Mouse (Mus musculus) liver, embryonic 15.5 days (tissue): Measurements from ENCODE around the gene 1700069L16Rik. TPM values are rescaled to one million over a fixed set of nuclear protein-coding genes. Genes with fewer than 3 reads are reported as not detected.

Experiments
- ATAC-seq: fragments of 200-750 bp; cut with Nextera tagmentation; 2 replicates; pipeline ENCODE4 v1.8.0; 2017; ENCODE audit warnings: moderate number of reproducible peaks, mild to moderate bottlenecking, moderate library complexity; ENCODE audit not compliant: insufficient read depth
- H3K27ac ChIP-seq: fragments of 300-500 bp; sonication (generic); replicated peaks from 2 replicates; pipeline ENCODE4 v1.5.1; 2015; ENCODE audit warnings: mild to moderate bottlenecking, inconsistent platforms
- H3K27me3 ChIP-seq: fragments of 300-500 bp; sonication (generic); 2 replicates; pipeline ENCODE4 v1.6.1; 2015; ENCODE audit warnings: mild to moderate bottlenecking, inconsistent platforms
- H3K36me3 ChIP-seq: fragments of 300-500 bp; sonication (generic); replicated peaks from 2 replicates; pipeline ENCODE4 v1.6.1; 2015; ENCODE audit warnings: moderate library complexity, mild to moderate bottlenecking, inconsistent platforms
- H3K4me1 ChIP-seq: fragments of 300-500 bp; sonication (generic); replicated peaks from 2 replicates; pipeline ENCODE4 v1.6.1; 2015; ENCODE audit warnings: inconsistent platforms
- H3K4me2 ChIP-seq: fragments of 300-500 bp; sonication (generic); 2 replicates; pipeline ENCODE4 v1.6.1; 2015; ENCODE audit warnings: moderate library complexity, mild to moderate bottlenecking, inconsistent platforms
- H3K4me3 ChIP-seq: fragments of 300-500 bp; sonication (generic); replicated peaks from 2 replicates; pipeline ENCODE4 v1.5.1; 2015; ENCODE audit warnings: mild to moderate bottlenecking, inconsistent platforms
- H3K9ac ChIP-seq: fragments of 300-500 bp; sonication (generic); 2 replicates; pipeline ENCODE4 v1.6.1; 2015; ENCODE audit warnings: moderate library complexity, mild to moderate bottlenecking, inconsistent platforms
- H3K9me3 ChIP-seq: fragments of 300-500 bp; sonication (generic); replicated peaks from 2 replicates; pipeline ENCODE4 v1.6.1; 2016; ENCODE audit warnings: inconsistent platforms
- WGBS: fragments of 180-500 bp; shearing (Covaris S2); methylation state at CpG from one replicate; pipeline ENCODE4 v1.1.7; 2015; ENCODE audit warnings: mixed read lengths; ENCODE audit not compliant: insufficient replicate concordance; 5-methylcytosine and 5-hydroxymethylcytosine counted together
- polyA plus RNA-seq: library from polyadenylated mRNA; unstranded; fragments of >200 nt; fragmentation: Nextera tagmentation; extraction: Ambion mirVana; gene quantifications from 2 replicates; pipeline ENCODE4 v1.2.1, GENCODE M21; 2015

1700069L16Rik gene
- not detected in 2 replicates for polyA plus RNA-seq

DNA sequence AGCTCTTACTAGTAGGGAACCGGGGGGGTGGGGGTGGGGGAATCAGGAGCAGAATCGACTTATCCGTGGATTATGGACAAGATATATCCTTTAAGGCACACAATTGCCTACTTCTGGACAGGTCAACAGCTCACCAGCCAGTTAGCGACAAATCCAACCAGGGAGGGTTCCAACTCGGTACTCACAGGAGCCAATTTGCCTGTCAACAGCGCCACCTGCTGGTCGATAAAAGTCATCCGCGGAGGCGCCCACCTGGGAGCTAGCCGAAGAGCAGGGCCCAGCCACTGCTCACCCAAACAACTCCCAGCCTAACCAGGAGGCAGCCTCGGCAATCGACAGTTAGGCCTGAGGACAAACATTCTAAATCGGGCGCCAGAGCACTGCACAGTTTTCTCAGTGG lies at the start of gene 1700069L16Rik:
1700069L16Rik (minus strand) TSS at position 327 of the 400 bp plus-strand sequence.
- H3K9ac ChIP-seq: no peak within 1 kb of the TSS
- no peak within 1 kb of the TSS for H3K4me2 ChIP-seq
- no peaks in the 10 kb centered on the region for H3K9me3 ChIP-seq
- no peaks in the 10 kb centered on the region for H3K4me1 ChIP-seq
- WGBS: 6% methylated on average over 15 of the region's 15 CpGs
- no peak for ATAC-seq
- H3K27me3 ChIP-seq: peaks cover 10% of the 10 kb centered on the region; the same call in 1 of the 2 replicates
- no peaks in the 10 kb centered on the region for H3K36me3 ChIP-seq
- H3K4me3 ChIP-seq: no peak within 1 kb of the TSS
- no peak within 1 kb of the TSS for H3K27ac ChIP-seq

- ATAC-seq: peak; percentile 36
- Histone ChIP-seq H3K36me3 (peaks cover 48% of the 10 kb centered on the region), H3K9me3 (no peaks in the 10 kb centered on the region), H3K4me3 (peak overlapping the region; percentile 95), H3K4me1 (peaks cover 46% of the 10 kb centered on the region), H3K27me3 (no peaks in the 10 kb centered on the region), H3K4me2 (peak overlapping the region; percentile 92), H3K27ac (peak overlapping the region; percentile 91), H3K9ac (peak overlapping the region; percentile 81)
- 0% methylated on average over 7 of the region's 7 CpGs for WGBS
Measured at GRCm38 (mm10) chr5:113773664-113774063, 49.1 kb upstream of the 1700069L16Rik start.

GRCm38 (mm10) chr5:113772905-113773519 lies 48.4 kb upstream of the 1700069L16Rik start:
- H3K4me2 ChIP-seq: peak overlapping the region; percentile 92
- H3K4me1 ChIP-seq: peaks cover 43% of the 10 kb centered on the region
- no peaks in the 10 kb centered on the region for H3K27me3 ChIP-seq
- ATAC-seq: peak; percentile 26
- H3K9me3 ChIP-seq: no peaks in the 10 kb centered on the region
- H3K4me3 ChIP-seq: peak overlapping the region; percentile 95
- peaks cover 48% of the 10 kb centered on the region for H3K36me3 ChIP-seq
- H3K27ac ChIP-seq: peak overlapping the region; percentile 91
- peak overlapping the region; percentile 81 for H3K9ac ChIP-seq
- WGBS: 1% methylated on average over 38 of the region's 38 CpGs

GRCm38 (mm10) chr5:113772450-113772895 lies 47.9 kb upstream of the 1700069L16Rik start, which contains the start of the genes Sart3 and Iscu:
Gene Sart3 (minus strand): TSS chr5:113772510.
Gene Iscu (plus strand): TSS chr5:113772748.
- Histone ChIP-seq H3K4me3 (peak within 1 kb of the TSS; percentile 95), H3K27ac (peak within 1 kb of the TSS; percentile 91), H3K4me2 (peak within 1 kb of the TSS; percentile 92), H3K9ac (peak within 1 kb of the TSS; percentile 91), H3K36me3 (peaks cover 49% of the 10 kb centered on the region), H3K27me3 (no peaks in the 10 kb centered on the region), H3K4me1 (peaks cover 43% of the 10 kb centered on the region), H3K9me3 (no peaks in the 10 kb centered on the region)
- WGBS: under 1% methylated on average over 45 of the region's 49 CpGs
- ATAC-seq: peak; percentile 78

GRCm38 (mm10) chr5:113771213-113772162 lies 46.9 kb upstream of the 1700069L16Rik start:
- H3K36me3 ChIP-seq: peaks cover 49% of the 10 kb centered on the region
- peaks cover 43% of the 10 kb centered on the region for H3K4me1 ChIP-seq
- no peaks in the 10 kb centered on the region for H3K27me3 ChIP-seq
- WGBS: under 1% methylated on average over 97 of the region's 97 CpGs
- H3K4me2 ChIP-seq: peak overlapping the region; percentile 92
- peak overlapping the region; percentile 95 for H3K4me3 ChIP-seq
- H3K27ac ChIP-seq: peak overlapping the region; percentile 91
- peak overlapping the region; percentile 91 for H3K9ac ChIP-seq
- peak; percentile 78 for ATAC-seq
- no peaks in the 10 kb centered on the region for H3K9me3 ChIP-seq

DNA sequence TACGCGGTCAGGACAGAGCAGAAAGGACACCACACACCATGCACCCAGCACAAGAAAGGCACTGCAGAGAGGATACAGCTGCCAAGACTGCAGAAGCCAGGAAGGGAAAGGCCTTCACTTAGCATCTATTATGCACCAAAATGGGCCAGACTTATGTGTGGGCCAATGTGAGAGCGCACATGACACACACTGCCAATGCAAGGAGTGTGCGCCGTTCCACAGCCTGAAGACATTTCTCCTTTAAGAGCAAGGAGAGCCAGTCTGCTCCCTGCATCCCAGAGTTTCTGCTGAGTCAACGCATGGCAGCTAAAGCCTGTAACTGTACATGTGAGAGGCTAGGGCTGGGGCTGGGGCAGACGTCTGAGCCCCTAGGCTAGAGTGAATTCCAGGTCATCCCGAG lies 44.2 kb upstream of the 1700069L16Rik start:
- Histone ChIP-seq H3K27me3 (no peaks in the 10 kb centered on the region), H3K4me1 (peaks cover 42% of the 10 kb centered on the region), H3K36me3 (peaks cover 47% of the 10 kb centered on the region), H3K4me2 (peak overlapping the region; percentile 1; the same call in 1 of the 2 replicates), H3K9me3 (no peaks in the 10 kb centered on the region), H3K4me3 (no peak overlapping the region), H3K27ac (no peak overlapping the region), H3K9ac (no peak overlapping the region)
- 86% methylated on average over 8 of the region's 8 CpGs for WGBS
- no peak for ATAC-seq

DNA sequence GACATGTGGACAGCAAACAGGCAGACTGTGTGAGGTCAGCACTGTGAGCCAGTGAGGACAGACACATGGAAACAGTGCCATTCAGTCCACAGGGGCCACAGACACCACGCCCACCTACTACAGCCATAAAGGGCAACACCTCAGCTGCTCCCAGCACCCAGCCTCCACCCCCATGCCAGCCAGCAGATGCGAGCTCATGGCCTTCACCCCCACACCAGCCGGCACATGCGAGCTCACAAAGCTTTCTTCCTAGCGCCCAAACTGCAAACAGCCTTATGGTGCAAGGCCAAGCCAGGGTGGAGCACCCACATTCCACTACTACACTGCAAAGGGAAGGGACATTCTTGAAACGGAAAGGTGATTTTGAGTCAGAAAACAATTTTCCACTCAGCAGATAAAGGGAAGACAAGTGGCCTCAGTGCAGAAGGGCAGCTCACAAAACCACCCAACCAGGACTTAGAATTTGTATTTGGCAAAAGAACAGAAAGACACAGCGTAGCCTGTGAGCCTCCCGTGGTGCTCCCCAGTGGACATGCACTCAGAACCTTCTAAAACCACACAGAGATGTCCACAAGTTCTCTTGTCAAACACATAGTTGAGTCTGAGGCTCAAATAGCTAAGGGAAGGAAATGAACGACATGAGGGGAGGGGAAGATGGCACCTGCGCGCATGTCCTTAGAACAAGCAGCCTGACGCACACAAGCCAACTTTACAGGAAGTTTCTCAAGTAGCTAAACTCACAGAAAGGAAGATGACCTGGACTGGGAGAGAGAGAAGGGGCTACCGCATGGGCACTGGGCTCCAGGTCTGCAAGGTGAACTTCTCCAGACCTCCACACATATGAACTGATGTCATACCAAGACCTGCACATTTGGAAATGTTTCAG lies 41.3 kb upstream of the 1700069L16Rik start:
- WGBS: 69% methylated on average over 13 of the region's 13 CpGs
- no peak overlapping the region for H3K9ac ChIP-seq
- ATAC-seq: no peak
- H3K4me2 ChIP-seq: no peak overlapping the region
- no peaks in the 10 kb centered on the region for H3K9me3 ChIP-seq
- no peak overlapping the region for H3K27ac ChIP-seq
- peaks cover 76% of the 10 kb centered on the region for H3K36me3 ChIP-seq
- H3K4me1 ChIP-seq: peaks cover 28% of the 10 kb centered on the region
- H3K4me3 ChIP-seq: no peak overlapping the region
- no peaks in the 10 kb centered on the region for H3K27me3 ChIP-seq

DNA sequence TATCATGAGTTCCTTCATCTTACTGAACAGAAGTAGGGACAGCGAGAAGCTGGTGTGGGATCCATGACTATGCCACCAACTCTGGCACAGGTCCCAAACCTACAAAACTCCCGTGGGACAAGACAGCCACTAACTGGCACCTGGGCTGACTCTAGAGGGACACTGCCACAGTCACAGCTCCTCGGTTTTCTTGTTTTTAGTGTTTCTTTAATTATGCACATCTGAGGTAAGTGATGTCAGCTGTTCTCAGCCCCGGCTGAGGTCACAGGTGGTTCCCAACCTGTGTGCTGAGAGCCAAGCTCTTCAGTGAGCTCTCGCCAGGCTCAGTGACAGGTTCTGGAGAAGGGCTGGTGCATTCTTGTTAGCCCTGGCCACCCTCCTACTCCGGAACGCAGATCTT lies 39.9 kb upstream of the 1700069L16Rik start:
- Histone ChIP-seq H3K4me3 (no peak overlapping the region), H3K27me3 (no peaks in the 10 kb centered on the region), H3K36me3 (peaks cover 90% of the 10 kb centered on the region), H3K9me3 (no peaks in the 10 kb centered on the region), H3K9ac (no peak overlapping the region), H3K27ac (no peak overlapping the region), H3K4me2 (no peak overlapping the region), H3K4me1 (peaks cover 14% of the 10 kb centered on the region)
- 79% methylated on average over 7 of the region's 7 CpGs for WGBS
- no peak for ATAC-seq

DNA sequence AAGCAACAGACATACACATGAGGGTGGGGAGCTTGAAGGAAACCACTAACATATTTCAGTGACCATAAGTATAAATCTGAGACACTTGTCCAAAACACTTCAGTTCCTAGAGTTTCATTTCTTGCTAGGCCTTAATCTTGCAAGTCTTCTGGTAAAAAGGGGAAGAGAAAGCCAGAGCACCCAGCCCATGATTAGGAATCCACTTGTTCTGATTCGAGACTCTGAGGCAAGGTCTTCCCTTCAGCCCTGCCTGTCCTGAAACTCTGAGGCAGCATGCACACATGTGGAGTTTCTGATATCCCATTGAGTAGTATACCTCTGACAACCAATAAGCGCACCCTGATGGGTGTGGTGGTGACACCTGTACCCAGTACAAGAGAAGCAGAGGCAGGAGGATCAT lies 37.0 kb upstream of the 1700069L16Rik start:
- no peaks in the 10 kb centered on the region for H3K9me3 ChIP-seq
- H3K4me2 ChIP-seq: no peak overlapping the region
- 72% methylated on average over 2 of the region's 2 CpGs for WGBS
- H3K4me3 ChIP-seq: no peak overlapping the region
- peaks cover 7% of the 10 kb centered on the region; the same call in 1 of the 2 replicates for H3K4me1 ChIP-seq
- no peak overlapping the region for H3K9ac ChIP-seq
- no peak for ATAC-seq
- no peak overlapping the region for H3K27ac ChIP-seq
- no peaks in the 10 kb centered on the region for H3K27me3 ChIP-seq
- peaks cover 95% of the 10 kb centered on the region for H3K36me3 ChIP-seq

DNA sequence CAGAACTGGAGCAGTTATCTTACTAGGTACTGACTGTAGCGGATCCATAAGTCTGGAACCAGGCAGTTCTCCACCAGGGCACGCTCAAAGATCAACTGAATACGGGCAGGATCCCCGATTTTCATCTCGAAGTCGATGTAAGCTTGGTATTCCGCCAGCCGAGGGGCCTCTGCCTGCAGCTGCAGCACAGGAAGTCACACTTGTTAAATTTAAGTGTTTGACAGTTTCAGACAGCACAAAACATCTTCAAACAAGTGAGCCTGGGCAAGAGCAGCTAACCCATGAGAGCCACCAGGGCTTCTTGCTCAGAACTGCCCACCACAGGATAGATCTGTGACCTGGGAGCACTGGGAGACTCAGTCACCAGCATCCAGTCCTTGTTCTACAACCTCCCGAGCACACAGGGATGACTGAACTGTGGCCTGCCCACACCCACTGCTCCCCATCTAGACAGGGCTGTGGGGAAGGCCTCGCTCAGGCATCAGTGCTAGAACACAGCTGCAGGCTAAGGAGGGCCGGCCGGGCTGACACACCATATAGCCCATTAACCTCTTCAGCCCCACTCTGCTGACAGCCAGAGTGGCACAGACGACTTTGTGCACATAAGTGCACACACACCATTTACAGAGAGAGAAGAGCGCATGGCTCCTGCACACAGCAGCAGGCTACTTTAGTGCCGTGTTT lies 30.9 kb upstream of the 1700069L16Rik start:
- ATAC-seq: no peak
- no peak overlapping the region for H3K4me3 ChIP-seq
- H3K27me3 ChIP-seq: no peaks in the 10 kb centered on the region
- no peak overlapping the region for H3K4me2 ChIP-seq
- no peak overlapping the region for H3K27ac ChIP-seq
- H3K4me1 ChIP-seq: no peaks in the 10 kb centered on the region
- H3K36me3 ChIP-seq: peaks cover 100% of the 10 kb centered on the region
- 82% methylated on average over 15 of the region's 15 CpGs for WGBS
- no peak overlapping the region for H3K9ac ChIP-seq
- H3K9me3 ChIP-seq: no peaks in the 10 kb centered on the region
